Mouse (Mus musculus) cerebellum, adult 2 months (tissue): ENCODE measurements around the gene Lonp2.

Experiments used
- CTCF ChIP-seq: fragments of 200-500 bp; IDR thresholded peaks from 2 replicates; pipeline ENCODE4 v1.5.1; 2011; ENCODE audit warnings: low read depth, mild to moderate bottlenecking, control low read depth, low read length, moderate library complexity, borderline replicate concordance; ENCODE audit not compliant: insufficient read depth
- POLR2A ChIP-seq: fragments of 200-500 bp; IDR thresholded peaks from 2 replicates; pipeline ENCODE4 v1.6.1; 2011; ENCODE audit warnings: low read length, control low read depth, borderline replicate concordance; ENCODE audit not compliant: insufficient read depth

GRCm38 (mm10) chr8:86718332-86718994 is 94.6 kb downstream of the Lonp2 start:
- TF ChIP-seq CTCF, result no peak
- TF ChIP-seq POLR2A, result no peak
